Comparison of ENCODE assay signal across 9 mouse cellular contexts in the genomic region with DNA sequence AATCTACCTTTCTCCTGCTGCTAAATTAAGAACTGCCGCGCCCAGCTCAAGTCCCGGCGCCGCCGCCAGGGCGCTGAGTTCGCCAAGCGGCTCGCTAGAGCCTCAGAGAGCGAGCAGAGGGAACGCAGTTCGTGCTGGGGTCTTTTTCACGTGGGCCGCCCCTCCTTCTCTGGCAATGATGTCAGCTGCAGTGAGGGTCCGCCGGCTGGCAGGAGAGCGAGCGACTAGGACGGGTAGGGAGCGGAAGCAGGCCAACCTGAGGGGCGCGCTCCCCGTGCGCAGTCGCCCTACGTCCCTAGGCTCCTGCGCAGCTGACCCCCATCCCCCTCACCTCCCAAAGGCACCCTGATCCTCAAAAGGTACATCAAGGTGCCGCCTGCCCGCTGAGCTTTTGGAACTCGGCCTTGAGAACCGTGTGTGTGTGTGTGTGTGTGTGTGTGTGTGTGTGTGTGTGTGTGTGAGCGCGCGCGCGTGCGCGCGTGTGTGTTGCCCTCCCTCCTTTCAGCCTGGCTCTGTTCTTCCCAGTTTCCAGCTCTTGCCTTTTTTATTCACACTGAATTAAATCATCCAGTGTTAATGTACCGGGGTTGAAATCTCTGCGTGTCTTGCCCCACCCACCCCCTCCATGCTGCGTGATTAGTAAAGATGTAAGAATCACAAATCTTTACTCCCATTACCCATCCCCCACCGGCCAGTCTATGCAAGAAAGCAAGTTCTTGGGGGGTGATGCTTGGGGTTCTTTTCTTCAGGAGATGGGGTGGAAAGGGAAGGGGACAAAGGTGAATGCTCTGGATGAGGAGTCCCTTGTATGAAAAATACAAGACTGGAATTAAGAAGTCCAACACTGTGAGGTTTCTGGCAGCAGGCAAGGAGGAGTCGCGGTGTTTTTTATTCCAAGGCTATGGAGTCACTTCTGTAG. TPM values are rescaled to one million over a fixed set of nuclear protein-coding genes. Genes with fewer than 3 reads are reported as not detected.
A peak's percentile ranks its signal among the peaks of the same experiment; 100 is the strongest.
DNase-seq lines count a peak whose midpoint lies in the region; ATAC-seq and TF ChIP-seq lines count a peak whose summit lies in the region.
"Had no signal": no experiment of that assay in that cellular context is flagged by ENCODE, and none has a peak within 500 bp of the region (broad histone marks: within the 10 kb centered on the region; RNA-seq: fewer than 3 reads in every experiment).

No protein-coding gene starts in this region.

- no peaks in the 10 kb centered on the region for H3K36me3 ChIP-seq in forebrain, embryonic 13.5 days (ENCODE audit: poor library complexity, severe bottlenecking)
- H3K36me3 ChIP-seq in kidney, postnatal 0 days (ENCODE audit: insufficient read depth, low read length) = no peaks in the 10 kb centered on the region
- H3K36me3 ChIP-seq in midbrain, embryonic 11.5 days (ENCODE audit: control insufficient read depth, insufficient read depth, low read length) = no peaks in the 10 kb centered on the region

- intact Hi-C loops in gastrocnemius, postnatal 36 days (cut with DNase I) = no loop called here

- no peak for TF ChIP-seq CTCF in kidney, postnatal 0 days (IDR thresholded peaks at IDR 0.05; ENCODE audit: low read depth)

- H3K9me3 ChIP-seq in forebrain, embryonic 13.5 days (replicated peaks) = no peaks in the 10 kb centered on the region
- H3K9me3 ChIP-seq in kidney, postnatal 0 days (replicated peaks; ENCODE audit: low read length) = no peaks in the 10 kb centered on the region
- no peaks in the 10 kb centered on the region for H3K9me3 ChIP-seq in midbrain, embryonic 11.5 days (ENCODE audit: control insufficient read depth, low read length)

- H3K27ac ChIP-seq in forebrain, embryonic 13.5 days = no peak overlapping the region; the same call in 1 of the 2 replicates
- H3K27ac ChIP-seq in kidney, postnatal 0 days = no peak overlapping the region
- H3K27ac ChIP-seq in midbrain, embryonic 11.5 days (ENCODE audit: low read depth, low read length) = no peak overlapping the region

- WGBS in forebrain, embryonic 13.5 days = 10% methylated on average over 22 of the region's 46 CpGs
- 12% methylated on average over 42 of the region's 46 CpGs for WGBS in kidney, postnatal 0 days
- 9% methylated on average over 28 of the region's 46 CpGs for WGBS in midbrain, embryonic 11.5 days

- H3K4me1 ChIP-seq in forebrain, embryonic 13.5 days = no peaks in the 10 kb centered on the region
- no peaks in the 10 kb centered on the region for H3K4me1 ChIP-seq in kidney, postnatal 0 days (replicated peaks; ENCODE audit: insufficient read depth, low read length)
- no peaks in the 10 kb centered on the region for H3K4me1 ChIP-seq in midbrain, embryonic 11.5 days (ENCODE audit: control insufficient read depth, insufficient read depth, low read length)

- peak overlapping the region; percentile 76 for H3K4me2 ChIP-seq in forebrain, embryonic 13.5 days
- H3K4me2 ChIP-seq in kidney, postnatal 0 days (ENCODE audit: low read length) = peak overlapping the region; percentile 60
- H3K4me2 ChIP-seq in midbrain, embryonic 11.5 days = peak overlapping the region; percentile 67

- peak; percentile 83 for ATAC-seq in forebrain, embryonic 13.5 days
- ATAC-seq in kidney, postnatal 0 days (replicated peaks; ENCODE audit: low FRiP score, low read depth) = no peak
- peak; percentile 89 for ATAC-seq in midbrain, embryonic 11.5 days (ENCODE audit: low FRiP score)

- peak; percentile 5 for DNase-seq in gastrocnemius, postnatal 25 days
- no peak for DNase-seq in gastrocnemius, postnatal 36 days
- DNase-seq in brain, adult 2 months (ENCODE audit: low read depth, low spot score) = peak; percentile 59
- no peak for DNase-seq in kidney, postnatal 0 days (ENCODE audit: low spot score)
- DNase-seq in midbrain, embryonic 11.5 days (ENCODE audit: low spot score, missing footprints) = peak; percentile 95
- peak; percentile 24 for DNase-seq in yolk sac, embryonic 10.5 days (ENCODE audit: low spot score)
- no peak for DNase-seq in urinary bladder, postnatal 25 days (ENCODE audit: low spot score)

- H3K4me3 ChIP-seq in forebrain, embryonic 13.5 days = peak overlapping the region; percentile 49
- H3K4me3 ChIP-seq in kidney, postnatal 0 days (replicated peaks; ENCODE audit: low read depth, low read length) = peak overlapping the region; percentile 31
- peak overlapping the region; percentile 39 for H3K4me3 ChIP-seq in midbrain, embryonic 11.5 days (ENCODE audit: low read depth, low read length)

- peak overlapping the region; percentile 40 for H3K9ac ChIP-seq in forebrain, embryonic 13.5 days
- no peak overlapping the region for H3K9ac ChIP-seq in kidney, postnatal 0 days (ENCODE audit: low read depth, low read length)
- H3K9ac ChIP-seq in midbrain, embryonic 11.5 days (ENCODE audit: low read length) = peak overlapping the region; percentile 48; the same call in 1 of the 2 replicates

- H3K27me3 ChIP-seq in forebrain, embryonic 13.5 days = no peaks in the 10 kb centered on the region
- H3K27me3 ChIP-seq in kidney, postnatal 0 days (ENCODE audit: insufficient read depth, low read length) = peaks cover 6% of the 10 kb centered on the region; the same call in 1 of the 2 replicates
- no peaks in the 10 kb centered on the region for H3K27me3 ChIP-seq in midbrain, embryonic 11.5 days (ENCODE audit: control insufficient read depth, insufficient read depth, low read length)

RNA-seq across cellular contexts. Expression of a gene that starts 3.0 kb away (rescaled TPM):
- under 1 TPM; 0.08 to 0.38 TPM for total RNA-seq in gastrocnemius, postnatal 25 days (2021)
- under 1 TPM; 0.07 to 0.18 TPM for total RNA-seq in gastrocnemius, postnatal 36 days (2021)
- 9.0 and 15.2 TPM in 2 replicates for polyA plus RNA-seq in forebrain, embryonic 13.5 days (2015; fragmentation: Nextera tagmentation; extraction: Ambion mirVana)
- 0.38 and 0.47 TPM in 2 replicates for polyA plus RNA-seq in kidney, postnatal 0 days (2015; fragmentation: Nextera tagmentation; extraction: Ambion mirVana)
- polyA plus RNA-seq in midbrain, embryonic 11.5 days (2014; fragmentation: Nextera tagmentation; extraction: Ambion mirVana) = 3.6 and 3.7 TPM in 2 replicates

RNA-seq across cellular contexts. Expression of a gene that starts 19.8 kb away (rescaled TPM):
- total RNA-seq in gastrocnemius, postnatal 25 days (2021) = not detected
- total RNA-seq in gastrocnemius, postnatal 36 days (2021) = not detected
- not detected in 2 replicates for polyA plus RNA-seq in forebrain, embryonic 13.5 days (2015; fragmentation: Nextera tagmentation; extraction: Ambion mirVana)
- polyA plus RNA-seq in kidney, postnatal 0 days (2015; fragmentation: Nextera tagmentation; extraction: Ambion mirVana) = not detected in 2 replicates
- polyA plus RNA-seq in midbrain, embryonic 11.5 days (2014; fragmentation: Nextera tagmentation; extraction: Ambion mirVana) = not detected in 2 replicates
- total RNA-seq: heart, adult 18-20 months had no signal

Comparison
In these comparisons a context has a peak if more than half of its experiments do, and no peak if none do; other contexts are left out.
1. DNase-seq: peak in gastrocnemius, postnatal 25 days (single experiment), brain, adult 2 months (single experiment), midbrain, embryonic 11.5 days (single experiment) and yolk sac, embryonic 10.5 days (single experiment); none in gastrocnemius, postnatal 36 days (0 of 2), kidney, postnatal 0 days (single experiment) and urinary bladder, postnatal 25 days (single experiment).
2. Peak in every context shown above with its lines, with median percentiles within 50 percentile points of each other: H3K4me2 ChIP-seq and H3K4me3 ChIP-seq.